Mouse (Mus musculus) MN1 (cell line): ENCODE measurements around the gene Srsf1.

Experiments
- DNase-seq: peaks from one replicate; pipeline ENCODE4 v3.0.0-alpha.2; 2016; ENCODE audit warnings: low spot score

Gene Srsf1

DNA sequence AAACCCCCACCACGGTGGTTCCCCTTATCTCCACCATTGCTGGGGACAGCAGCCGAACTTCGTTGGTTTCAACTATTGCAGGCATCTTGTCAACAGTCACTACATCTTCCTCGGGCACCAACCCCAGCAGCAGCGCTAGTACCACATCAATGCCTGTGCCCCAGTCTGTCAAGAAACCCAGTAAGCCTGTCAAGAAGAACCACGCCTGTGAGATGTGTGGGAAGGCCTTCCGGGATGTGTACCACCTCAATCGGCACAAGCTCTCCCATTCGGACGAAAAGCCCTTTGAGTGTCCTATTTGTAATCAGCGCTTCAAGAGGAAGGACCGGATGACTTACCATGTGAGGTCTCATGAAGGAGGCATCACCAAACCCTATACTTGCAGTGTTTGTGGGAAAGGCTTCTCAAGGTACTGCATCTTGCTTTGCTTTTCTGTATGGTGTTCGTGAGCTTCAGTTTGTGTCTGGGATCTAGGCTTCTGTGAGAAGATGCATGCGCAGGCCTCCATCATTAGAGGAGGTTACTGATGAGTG is 26.2 kb downstream of the Srsf1 start:
- no peak for DNase-seq

GRCm38 (mm10) chr11:88075701-88076100 is 28.5 kb downstream of the Srsf1 start:
- no peak for DNase-seq

GRCm38 (mm10) chr11:88076394-88076793 is 29.2 kb downstream of the Srsf1 start:
- no peak for DNase-seq

DNA sequence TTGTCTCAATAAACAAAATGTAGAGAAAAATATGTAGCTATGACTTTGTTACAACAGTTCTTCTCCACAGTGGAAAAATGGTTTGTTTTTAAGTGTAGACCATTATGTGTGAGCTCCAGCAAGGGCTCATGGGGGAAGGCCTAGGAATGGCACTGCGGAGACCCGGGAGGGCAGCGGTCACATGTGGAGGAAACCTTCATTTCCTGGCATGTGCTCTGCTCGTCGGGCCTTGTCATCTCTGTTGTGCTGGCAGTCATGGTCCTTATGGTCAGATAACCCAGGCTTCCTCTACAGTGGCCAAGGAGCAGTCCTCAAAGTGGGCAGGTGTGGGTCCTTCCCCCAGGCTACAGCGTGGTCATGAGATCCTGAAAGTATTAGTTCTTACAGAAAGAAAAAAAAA is 36.5 kb downstream of the Srsf1 start:
- DNase-seq: no peak

DNA sequence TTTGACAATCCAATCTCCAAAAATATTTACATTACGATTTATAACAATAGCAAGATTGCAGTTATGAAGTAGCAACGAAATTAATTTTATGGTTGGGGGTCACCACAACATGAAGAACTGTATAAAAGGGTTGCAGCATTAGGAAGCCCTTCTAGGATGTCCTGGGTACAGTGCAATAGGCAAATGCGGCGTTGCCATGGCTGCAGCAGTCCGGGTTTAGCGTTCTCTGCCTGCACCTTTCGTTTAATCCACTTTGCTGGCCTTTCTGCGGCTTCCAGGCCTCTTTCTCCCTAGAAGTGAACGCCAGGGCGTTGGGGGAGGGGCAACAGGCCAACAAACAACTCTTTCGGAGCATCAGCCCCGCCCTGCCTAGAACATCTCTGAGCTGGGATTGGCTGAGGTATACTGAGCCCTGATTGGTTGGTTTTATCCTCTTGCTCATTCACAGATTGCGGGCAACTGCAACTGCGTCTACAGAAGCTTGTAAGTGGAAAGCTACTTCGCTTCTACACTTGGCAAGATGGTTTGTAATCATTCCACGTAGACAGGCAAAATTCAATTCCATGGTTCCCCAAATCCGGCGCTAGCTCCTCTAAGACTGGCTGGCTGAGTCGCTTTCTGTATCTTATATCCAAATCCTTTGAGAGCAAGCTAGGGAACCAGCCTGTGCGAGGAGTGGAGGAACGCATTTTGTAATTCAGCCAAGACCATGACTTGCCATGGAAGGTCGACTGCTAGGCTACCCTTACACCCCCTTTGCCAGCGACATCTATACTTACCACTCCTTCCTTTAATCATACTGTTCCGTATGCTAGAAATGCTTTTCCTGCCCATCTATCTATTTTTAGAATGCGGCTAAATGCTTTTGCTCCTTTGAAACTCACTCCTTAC is 39.8 kb downstream of the Srsf1 start:
- DNase-seq: peak; percentile 97

GRCm38 (mm10) chr11:88089150-88089549 is 42.0 kb downstream of the Srsf1 start:
- DNase-seq: no peak

DNA sequence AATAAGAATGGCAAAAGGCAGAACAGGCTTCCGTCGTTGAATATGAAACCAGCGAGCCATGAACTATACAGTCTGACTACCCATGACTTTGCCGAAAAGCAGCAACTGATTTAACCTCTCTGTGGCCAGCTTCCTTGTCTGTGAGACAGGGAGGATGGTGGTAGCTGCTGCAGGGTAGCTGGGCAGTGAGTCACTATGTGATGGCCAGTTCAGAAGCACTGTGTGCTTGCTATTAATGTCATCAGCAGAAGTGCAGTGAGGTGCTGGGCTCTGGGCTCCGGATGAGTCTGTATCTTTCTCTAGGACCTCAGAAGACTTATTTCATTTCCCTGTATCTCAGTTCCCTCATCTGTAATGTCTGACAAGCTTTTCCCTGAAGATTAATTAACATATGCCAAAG is 43.1 kb downstream of the Srsf1 start:
- peak; percentile 59 for DNase-seq

DNA sequence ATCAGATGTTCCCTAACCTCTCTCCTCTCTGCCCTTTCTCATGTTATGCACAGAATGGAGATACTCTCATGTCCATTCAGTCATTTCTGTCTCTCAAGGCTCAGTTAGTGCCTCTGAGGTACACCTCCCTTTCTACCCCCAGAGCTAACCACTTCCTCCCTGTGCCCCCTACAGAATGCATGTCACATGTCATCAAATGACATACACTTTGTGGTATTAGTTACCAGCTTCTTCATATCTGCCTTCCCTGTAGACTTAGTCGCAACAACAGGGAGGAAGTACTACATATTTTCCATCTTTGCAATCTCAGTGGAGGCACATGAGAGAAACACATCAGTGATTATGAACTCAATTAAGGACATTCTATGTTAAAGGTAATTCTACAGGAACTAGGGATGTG is 44.8 kb downstream of the Srsf1 start:
- DNase-seq: no peak

DNA sequence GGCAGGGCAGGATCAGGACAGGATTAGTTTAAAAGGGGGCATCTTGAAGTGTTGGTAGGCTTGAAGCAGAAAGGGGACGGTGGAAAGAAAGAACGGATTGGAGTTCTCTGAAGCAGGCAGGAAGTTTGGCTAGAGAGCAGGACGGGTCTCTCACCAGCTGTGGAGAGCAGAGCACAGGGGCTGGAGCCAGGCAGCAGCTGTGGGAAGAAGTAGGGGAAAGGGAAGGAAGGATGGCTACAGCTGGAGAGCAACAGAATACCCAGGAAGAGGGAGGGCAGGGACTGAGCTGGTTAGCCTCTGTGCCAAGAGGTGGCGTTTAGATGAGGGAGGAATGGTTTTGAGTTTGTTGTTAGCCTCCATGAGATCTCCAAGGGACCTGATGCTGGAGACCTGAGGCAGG is 50.0 kb downstream of the Srsf1 start:
- peak; percentile 28 for DNase-seq

DNA sequence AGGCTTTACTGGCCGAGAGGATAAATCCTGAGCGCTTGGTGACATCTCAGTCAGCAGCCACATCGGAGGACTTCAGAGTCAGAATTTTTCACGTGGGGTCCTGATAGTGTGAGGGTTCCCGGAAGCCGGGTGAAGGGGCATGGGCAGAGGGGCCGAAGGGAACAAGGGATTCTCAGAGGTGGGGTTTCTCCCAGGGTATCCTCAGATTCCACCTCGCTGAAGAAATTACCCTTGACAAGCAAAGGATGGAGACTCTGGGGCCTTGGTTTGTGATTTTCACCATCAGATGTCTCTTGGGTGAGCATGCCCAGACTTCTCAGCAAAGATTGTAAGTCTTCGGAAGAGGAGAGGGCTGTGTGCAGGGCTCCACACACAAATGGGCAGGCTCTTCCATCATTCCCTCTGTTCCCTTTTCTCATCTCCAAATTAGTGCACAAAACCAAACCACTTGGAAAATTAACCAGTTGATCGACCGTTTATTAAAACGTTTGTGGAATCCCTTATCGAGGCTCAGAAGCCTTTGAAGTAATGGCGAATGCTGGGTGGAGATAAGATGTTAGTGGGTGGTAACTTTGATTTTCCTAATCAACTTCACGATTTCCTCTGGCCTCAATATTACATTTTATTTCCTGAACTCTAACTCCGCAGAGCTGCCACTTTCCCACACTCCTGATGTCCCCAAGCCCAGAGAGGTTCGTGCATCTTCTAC is 51.0 kb downstream of the Srsf1 start, which contains the start of gene Cuedc1:
Gene Cuedc1, plus strand, starts transcription at position 38 of the 709 bp plus-strand sequence.
- no peak for DNase-seq

DNA sequence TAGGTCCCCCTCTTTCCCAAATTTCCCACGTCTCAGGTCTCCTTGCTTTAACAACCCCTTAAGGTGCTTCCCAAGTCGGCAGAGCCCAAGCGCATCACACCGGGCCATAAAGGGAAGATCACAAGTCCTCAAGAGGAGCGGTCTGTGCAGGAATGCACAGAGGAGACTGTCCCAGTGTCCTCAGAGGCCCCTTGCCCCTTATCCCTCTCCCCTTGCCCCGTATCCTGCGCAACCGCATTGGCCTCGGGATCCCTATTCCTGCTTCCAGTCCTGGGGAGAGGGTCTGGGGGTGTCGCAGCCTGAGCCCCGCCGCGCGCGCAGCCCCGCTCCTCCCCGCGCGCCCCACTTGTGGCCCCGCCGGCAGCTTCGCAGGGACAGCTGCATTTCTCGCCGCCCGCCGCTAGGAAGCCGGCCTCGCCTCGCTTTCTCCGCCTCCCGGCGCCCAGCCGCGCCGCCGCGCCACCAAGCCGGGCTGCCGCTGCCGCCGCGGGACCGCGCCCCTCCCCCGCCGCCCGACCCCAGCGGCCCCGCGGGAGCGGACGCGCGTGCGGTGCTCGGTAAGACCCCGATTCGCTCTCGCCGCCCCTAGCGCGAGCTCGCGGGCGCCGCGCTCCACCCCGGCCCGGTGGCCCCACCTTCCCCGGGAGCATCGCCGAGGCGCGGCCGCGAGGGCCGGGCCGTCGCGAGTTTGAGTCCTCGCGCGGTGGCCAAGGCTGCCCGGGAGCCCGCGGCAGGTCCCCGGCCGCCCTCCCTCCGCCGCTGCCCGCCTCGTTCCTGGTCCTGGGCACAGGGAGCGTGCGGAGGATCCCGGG is 51.8 kb downstream of the Srsf1 start:
- DNase-seq: peak; percentile 75

DNA sequence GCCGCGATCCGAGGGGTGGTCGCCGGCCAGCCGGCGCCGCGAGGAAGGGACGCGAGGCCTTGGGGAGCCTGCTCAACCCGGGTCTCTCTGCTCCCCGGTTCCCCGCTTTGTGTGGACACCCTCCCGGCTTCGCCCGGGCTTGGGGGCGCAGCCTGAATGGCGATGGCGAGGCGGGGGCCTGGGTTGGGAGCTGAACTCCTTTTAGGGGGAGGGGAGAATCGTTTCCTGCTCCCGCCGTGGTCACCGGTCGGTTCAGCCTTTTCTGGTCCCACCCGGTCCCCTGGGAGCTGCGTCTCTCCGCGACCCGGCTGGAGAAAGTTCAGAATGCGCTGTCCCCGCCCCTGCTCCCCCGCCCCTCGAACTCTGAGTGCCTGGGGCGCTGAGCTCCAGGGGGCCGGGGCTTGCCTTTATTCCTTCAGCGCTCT is 52.4 kb downstream of the Srsf1 start:
- peak; percentile 66 for DNase-seq

DNA sequence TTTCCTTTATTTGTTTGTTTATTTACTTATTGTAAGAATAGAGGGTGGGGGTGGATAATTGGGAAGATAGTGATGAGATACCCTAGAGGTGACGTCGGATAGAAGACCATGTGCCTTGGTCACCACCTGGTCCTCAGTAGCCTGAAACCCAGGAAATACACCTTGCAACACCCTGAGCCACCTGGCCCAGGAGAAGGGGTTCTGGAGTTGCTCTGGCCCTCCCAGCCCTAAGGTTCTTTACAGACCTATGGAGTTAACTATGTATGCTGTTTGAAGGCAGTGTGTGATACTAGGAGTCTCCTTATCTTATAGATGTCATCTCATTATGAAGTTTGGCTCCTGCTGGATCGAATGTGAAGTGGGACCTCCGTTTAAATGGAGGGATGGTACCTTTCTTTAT is 53.0 kb downstream of the Srsf1 start:
- DNase-seq: no peak
